Mouse (Mus musculus) neural tube, embryonic 11.5 days (tissue): ENCODE data around the gene Tmprss11f. TPM values are rescaled to one million over a fixed set of nuclear protein-coding genes. Genes with fewer than 3 reads are reported as not detected.
"Not testable (repeated sequence)": the region's sequence is repeated elsewhere in the genome, so short reads cannot be mapped to it uniquely, and the experiment has no call there.

Experiments used
- ATAC-seq: fragments of 200-750 bp; cut with Nextera tagmentation; 2 replicates; pipeline ENCODE4 v1.8.0; 2017; ENCODE audit warnings: moderate number of reproducible peaks, mild to moderate bottlenecking, moderate TSS enrichment, moderate library complexity; ENCODE audit not compliant: insufficient read depth, low FRiP score, low TSS enrichment
- DNase-seq: peaks from one replicate; pipeline ENCODE4 v3.0.0-alpha.2; 2015; ENCODE audit warnings: low spot score
- H3K27ac ChIP-seq: fragments of 300-500 bp; sonication (generic); 2 replicates; pipeline ENCODE4 v1.5.1; 2014; ENCODE audit warnings: low read depth, mild to moderate bottlenecking, low read length
- H3K27me3 ChIP-seq: fragments of 300-500 bp; sonication (generic); 2 replicates; pipeline ENCODE4 v1.6.1; 2014; ENCODE audit warnings: mild to moderate bottlenecking, low read length, mixed read lengths; ENCODE audit not compliant: control insufficient read depth, insufficient read depth
- H3K36me3 ChIP-seq: fragments of 300-500 bp; sonication (generic); 2 replicates; pipeline ENCODE4 v1.6.1; 2014; ENCODE audit warnings: mild to moderate bottlenecking, low read length, moderate library complexity, mixed read lengths; ENCODE audit not compliant: control insufficient read depth, insufficient read depth
- H3K4me1 ChIP-seq: fragments of 300-500 bp; sonication (generic); 2 replicates; pipeline ENCODE4 v1.6.1; 2014; ENCODE audit warnings: low read length, mixed read lengths; ENCODE audit not compliant: control insufficient read depth, insufficient read depth
- H3K4me2 ChIP-seq: fragments of 300-500 bp; sonication (generic); 2 replicates; pipeline ENCODE4 v1.6.1; 2014; ENCODE audit warnings: low read depth, mild to moderate bottlenecking, moderate library complexity
- H3K4me3 ChIP-seq: fragments of 300-500 bp; sonication (generic); 2 replicates; pipeline ENCODE4 v1.5.1; 2014; ENCODE audit warnings: low read depth, low read length
- H3K9ac ChIP-seq: fragments of 300-500 bp; sonication (generic); 2 replicates; pipeline ENCODE4 v1.6.1; 2014; ENCODE audit warnings: mild to moderate bottlenecking, low read length
- H3K9me3 ChIP-seq: fragments of 300-500 bp; sonication (generic); 2 replicates; pipeline ENCODE4 v1.6.1; 2016; ENCODE audit warnings: low read length; ENCODE audit not compliant: control insufficient read depth
- WGBS: fragments of 180-500 bp; shearing (Covaris S2); extraction: QIAGEN DNeasy Blood & Tissue Kit; methylation state at CpG from one replicate; pipeline ENCODE4 v1.1.7; 2014; 5-methylcytosine and 5-hydroxymethylcytosine counted together
- polyA plus RNA-seq: library from polyadenylated mRNA; unstranded; fragments of >200 nt; fragmentation: Nextera tagmentation; extraction: Ambion mirVana; gene quantifications from 2 replicates; pipeline ENCODE4 v1.2.1, GENCODE M21; 2014

Tmprss11f gene
- polyA plus RNA-seq: 0.08 TPM in 1 of 2 replicates, not detected in the other

DNA sequence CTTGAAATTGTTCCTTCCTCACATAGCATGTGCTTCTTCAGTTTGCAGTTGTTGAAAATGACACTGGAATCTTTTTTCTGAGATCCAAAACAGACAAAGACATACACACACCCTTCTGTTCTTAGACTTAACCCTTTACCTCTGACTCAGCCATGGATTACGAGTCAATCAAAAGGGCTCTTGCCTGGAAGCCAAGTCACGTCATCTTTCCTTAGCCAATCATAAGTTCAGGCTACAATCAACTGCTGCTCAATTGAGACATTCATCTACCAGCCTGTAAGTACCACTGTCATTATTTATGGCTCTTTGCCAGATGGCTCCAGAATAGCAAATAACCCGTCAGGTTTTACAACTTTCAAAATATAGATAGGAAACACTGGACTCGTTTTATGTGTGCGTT is at the start of gene Tmprss11f:
TSS of gene Tmprss11f (minus strand) at position 101 of the 400 bp plus-strand sequence.
- H3K4me2 ChIP-seq: no peak within 1 kb of the TSS
- no peak within 1 kb of the TSS for H3K9ac ChIP-seq
- DNase-seq (no peak), ATAC-seq (no peak)
- H3K9me3 ChIP-seq: no peaks in the 10 kb centered on the region
- no peak within 1 kb of the TSS for H3K4me3 ChIP-seq
- H3K27ac ChIP-seq: no peak within 1 kb of the TSS
- no peaks in the 10 kb centered on the region for H3K36me3 ChIP-seq
- no peaks in the 10 kb centered on the region for H3K4me1 ChIP-seq
- no peaks in the 10 kb centered on the region for H3K27me3 ChIP-seq
- 77% methylated on average over 5 of the region's 5 CpGs for WGBS

DNA sequence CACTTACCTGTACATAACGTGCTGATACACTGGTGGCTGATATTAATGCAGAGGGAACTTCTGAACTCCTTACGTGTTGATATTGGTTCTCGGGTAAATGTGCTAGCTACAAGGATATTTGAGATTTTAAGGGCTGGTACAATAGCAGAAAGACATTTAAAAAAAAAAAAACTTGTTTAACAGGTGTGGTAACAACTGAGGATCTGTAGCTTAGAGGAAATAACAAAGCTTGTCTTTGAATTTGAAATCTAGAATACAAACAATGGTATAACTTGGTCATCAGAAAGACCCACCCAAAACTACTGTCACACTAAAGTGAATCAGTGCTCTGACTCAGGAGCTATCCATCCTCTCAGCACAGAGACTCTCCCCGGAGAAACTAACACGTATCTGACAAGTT is 44.0 kb upstream of the Tmprss11f start, which contains the start of gene Tmprss11b:
TSS of gene Tmprss11b (minus strand) at position 101 of the 400 bp plus-strand sequence.
- 78% methylated on average over 5 of the region's 5 CpGs for WGBS
- H3K27me3 ChIP-seq: no peaks in the 10 kb centered on the region
- no peak within 1 kb of the TSS for H3K4me3 ChIP-seq
- no peak for ATAC-seq
- H3K4me1 ChIP-seq: no peaks in the 10 kb centered on the region
- H3K27ac ChIP-seq: no peak within 1 kb of the TSS
- H3K4me2 ChIP-seq: no peak within 1 kb of the TSS
- no peaks in the 10 kb centered on the region for H3K36me3 ChIP-seq
- no peaks in the 10 kb centered on the region for H3K9me3 ChIP-seq
- no peak within 1 kb of the TSS for H3K9ac ChIP-seq
- DNase-seq: no peak

DNA sequence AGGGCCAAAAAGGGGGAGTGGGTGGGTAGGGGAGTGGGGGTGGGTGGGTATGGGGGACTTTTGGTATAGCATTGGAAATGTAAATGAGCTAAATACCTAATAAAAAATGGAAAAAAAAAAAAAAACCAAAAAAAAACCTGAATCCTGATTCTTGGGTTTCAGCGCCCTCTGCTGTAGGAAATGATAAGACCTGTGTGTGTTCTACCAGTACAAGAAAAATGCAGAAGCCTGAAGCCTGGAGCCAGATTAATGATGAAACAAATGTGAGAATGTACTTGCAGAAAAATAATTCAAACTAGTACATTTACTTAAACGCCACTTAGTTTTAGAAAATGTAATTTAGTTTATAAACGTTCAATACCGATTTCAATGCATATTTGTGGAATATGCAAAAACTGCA is 17.0 kb upstream of the Tmprss11f start:
- not testable (repeated sequence) for H3K4me3 ChIP-seq, H3K27ac ChIP-seq, ATAC-seq, H3K36me3 ChIP-seq, H3K9me3 ChIP-seq, H3K9ac ChIP-seq, H3K4me2 ChIP-seq, DNase-seq, H3K27me3 ChIP-seq, H3K4me1 ChIP-seq
- 27% methylated on average over 4 of the region's 4 CpGs for WGBS

DNA sequence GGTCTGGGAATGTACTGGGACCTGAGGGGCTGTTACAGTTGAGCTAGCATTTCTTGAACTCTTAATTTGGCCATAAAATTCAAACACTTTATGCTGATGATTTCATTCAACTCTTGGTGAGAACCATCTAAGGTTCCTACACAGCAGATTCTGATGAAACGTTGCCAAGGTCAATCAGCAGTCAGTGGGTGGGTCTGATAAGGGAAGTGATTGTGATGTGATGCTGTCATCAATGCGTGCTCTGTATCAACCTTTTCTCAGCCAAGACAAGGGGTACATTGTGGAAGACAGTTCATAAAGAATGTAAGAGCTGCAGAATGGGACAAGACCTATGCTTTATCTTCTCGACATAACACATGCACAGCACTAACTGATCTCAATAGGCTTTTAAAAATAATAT is 8.6 kb upstream of the Tmprss11f start:
- DNase-seq (no peak), ATAC-seq (no peak)
- no peaks in the 10 kb centered on the region for H3K9me3 ChIP-seq
- no peak overlapping the region for H3K27ac ChIP-seq
- H3K4me1 ChIP-seq: no peaks in the 10 kb centered on the region
- no peaks in the 10 kb centered on the region for H3K27me3 ChIP-seq
- H3K4me2 ChIP-seq: no peak overlapping the region
- 66% methylated on average over 3 of the region's 3 CpGs for WGBS
- H3K36me3 ChIP-seq: no peaks in the 10 kb centered on the region
- H3K4me3 ChIP-seq: no peak overlapping the region
- no peak overlapping the region for H3K9ac ChIP-seq

DNA sequence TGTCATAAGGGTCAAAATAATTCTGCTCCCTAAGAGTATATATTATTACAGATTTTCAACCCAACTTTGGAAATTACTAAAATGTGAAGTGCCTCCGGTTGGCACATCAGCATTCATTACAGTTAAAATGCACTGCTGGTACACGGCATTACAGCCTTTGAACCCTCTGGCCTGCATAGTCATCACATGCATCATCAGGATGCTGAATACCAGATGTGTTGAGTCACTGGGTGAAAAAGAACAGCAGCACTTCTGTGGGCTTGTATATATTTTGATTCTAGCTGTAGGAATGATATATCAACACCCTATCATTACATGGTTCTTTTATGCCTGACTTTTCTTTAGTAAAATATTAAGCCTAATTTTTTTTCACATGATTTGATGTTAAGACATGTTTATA is 1.5 kb downstream of the Tmprss11f start:
- no peak overlapping the region for H3K27ac ChIP-seq
- no peak overlapping the region for H3K9ac ChIP-seq
- H3K27me3 ChIP-seq: no peaks in the 10 kb centered on the region
- no peak for ATAC-seq
- no peak for DNase-seq
- no peaks in the 10 kb centered on the region for H3K9me3 ChIP-seq
- no peak overlapping the region for H3K4me2 ChIP-seq
- H3K36me3 ChIP-seq: no peaks in the 10 kb centered on the region
- no peaks in the 10 kb centered on the region for H3K4me1 ChIP-seq
- H3K4me3 ChIP-seq: no peak overlapping the region
- WGBS: 77% methylated on average over 2 of the region's 2 CpGs

DNA sequence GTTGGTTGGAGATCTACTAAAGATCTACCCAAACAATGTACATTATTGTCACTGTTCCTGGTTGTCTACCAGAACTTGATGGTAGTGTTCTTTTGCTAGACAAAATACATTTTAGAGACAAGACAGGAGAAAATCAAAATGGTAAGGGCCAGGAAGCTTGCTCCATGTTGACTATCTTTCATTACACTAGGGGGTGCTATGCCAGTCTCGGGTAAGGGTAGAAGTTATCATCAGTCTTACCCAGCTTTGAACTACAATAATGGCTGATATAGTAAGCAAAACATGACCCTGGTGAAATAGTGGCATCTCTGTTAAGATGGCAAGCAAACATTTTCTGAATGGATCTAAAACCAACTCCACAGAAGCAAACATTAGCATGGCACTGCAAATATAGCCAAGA is 10.4 kb downstream of the Tmprss11f start:
- Histone ChIP-seq H3K27me3 (no peaks in the 10 kb centered on the region), H3K9me3 (no peaks in the 10 kb centered on the region), H3K4me3 (no peak overlapping the region), H3K4me2 (no peak overlapping the region), H3K36me3 (no peaks in the 10 kb centered on the region), H3K27ac (no peak overlapping the region), H3K4me1 (no peaks in the 10 kb centered on the region), H3K9ac (no peak overlapping the region)
- ATAC-seq (no peak), DNase-seq (no peak)
- WGBS: 84% methylated on average over 1 of the region's 1 CpGs

DNA sequence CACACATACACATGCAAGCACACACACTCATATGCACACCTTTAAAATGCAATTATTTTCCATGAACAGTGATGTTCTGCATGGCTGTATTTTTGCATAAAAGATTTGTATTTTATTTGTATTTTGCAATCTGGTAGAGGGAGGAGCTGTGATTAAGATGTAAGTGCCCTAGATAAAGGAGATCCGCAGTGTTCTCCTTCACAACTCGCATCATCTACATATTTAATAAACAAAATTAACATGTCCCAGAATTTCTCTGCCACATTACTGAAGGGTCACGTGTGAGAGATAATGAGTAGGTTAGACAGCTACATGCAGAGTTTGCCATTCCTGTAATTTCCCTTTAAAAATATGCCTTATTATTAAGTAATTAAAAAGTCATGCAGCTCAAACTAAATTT is 46.3 kb downstream of the Tmprss11f start:
- Histone ChIP-seq H3K4me1 (no peaks in the 10 kb centered on the region), H3K27ac (no peak overlapping the region), H3K9me3 (no peaks in the 10 kb centered on the region), H3K9ac (no peak overlapping the region), H3K4me3 (no peak overlapping the region), H3K36me3 (no peaks in the 10 kb centered on the region), H3K4me2 (no peak overlapping the region), H3K27me3 (no peaks in the 10 kb centered on the region)
- no peak for DNase-seq
- no peak for ATAC-seq
- WGBS: 91% methylated on average over 3 of the region's 3 CpGs

DNA sequence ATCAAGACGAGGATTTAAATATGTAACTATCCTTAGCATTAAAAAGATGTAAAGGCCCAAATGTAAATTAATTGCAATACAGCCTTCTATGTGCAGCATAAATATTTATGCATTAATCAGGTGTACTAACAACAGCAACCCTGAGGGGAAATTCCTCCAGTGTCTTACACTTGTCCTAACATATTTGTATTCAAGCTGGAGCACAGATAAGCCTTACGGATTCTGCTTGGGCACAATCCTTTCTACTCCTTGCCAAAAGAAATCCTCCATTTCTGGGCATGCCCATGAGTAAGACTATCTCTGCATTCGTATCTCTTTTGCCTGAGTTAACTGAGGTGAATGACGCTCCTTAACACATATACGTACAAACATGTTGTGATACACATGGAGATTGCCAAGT is 49.6 kb downstream of the Tmprss11f start:
- Histone ChIP-seq H3K4me2 (no peak overlapping the region), H3K9me3 (no peaks in the 10 kb centered on the region), H3K36me3 (no peaks in the 10 kb centered on the region), H3K4me1 (no peaks in the 10 kb centered on the region), H3K4me3 (no peak overlapping the region), H3K9ac (no peak overlapping the region), H3K27ac (no peak overlapping the region), H3K27me3 (no peaks in the 10 kb centered on the region)
- 91% methylated on average over 5 of the region's 5 CpGs for WGBS
- DNase-seq: no peak
- ATAC-seq: no peak

DNA sequence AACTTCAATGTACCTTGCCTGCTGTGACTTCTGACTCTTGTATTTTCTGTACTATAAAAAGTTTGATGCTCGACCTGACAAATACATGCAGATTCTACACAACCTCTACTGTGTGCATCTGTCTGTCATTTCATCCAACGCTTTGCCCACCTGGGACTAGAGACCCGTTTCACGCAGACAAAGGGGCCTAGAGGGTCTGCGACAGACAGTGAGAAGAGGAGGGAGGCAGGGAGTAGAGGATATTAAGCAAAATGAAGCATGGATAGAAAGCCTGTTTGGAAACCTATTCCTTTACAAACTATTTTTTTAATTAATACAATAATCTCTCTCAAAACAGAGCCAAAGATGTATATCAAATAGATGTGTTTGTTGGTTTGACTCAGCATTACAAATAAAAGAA is 50.2 kb downstream of the Tmprss11f start:
- DNase-seq (no peak), ATAC-seq (no peak)
- Histone ChIP-seq H3K9ac (no peak overlapping the region), H3K4me2 (no peak overlapping the region), H3K4me3 (no peak overlapping the region), H3K4me1 (no peaks in the 10 kb centered on the region), H3K36me3 (no peaks in the 10 kb centered on the region), H3K27me3 (no peaks in the 10 kb centered on the region), H3K9me3 (no peaks in the 10 kb centered on the region), H3K27ac (no peak overlapping the region)
- WGBS: 87% methylated on average over 5 of the region's 5 CpGs
